Mouse (Mus musculus): ENCODE measurements at regions not wholly inside any gene's neighbourhood (a gene's known extent, or its start where the extent isn't known, plus 50 kb on each side); places are given as distances from the start of the nearest gene placed in this dataset.

- no peak for DNase-seq
Observed at GRCm38 (mm10) chr1:184534511-184534910, 197.9 kb downstream of the Hlx start.

GRCm38 (mm10) chr1:184533870-184534269 lies 198.5 kb downstream of the Hlx start:
- DNase-seq = no peak

- no peak for DNase-seq
Observed at GRCm38 (mm10) chr1:184532488-184533055, 199.8 kb downstream of the Hlx start.

- DNase-seq = no peak
Observed at GRCm38 (mm10) chr1:184530606-184531320, 201.7 kb downstream of the Hlx start.

- DNase-seq = no peak
Observed at GRCm38 (mm10) chr1:184525740-184526139, 206.7 kb downstream of the Hlx start.

- no peak for DNase-seq
Observed at GRCm38 (mm10) chr1:184519551-184519950, 212.9 kb downstream of the Hlx start.

GRCm38 (mm10) chr1:184504663-184505062 lies 227.8 kb downstream of the Hlx start:
- no peak for DNase-seq

- no peak for DNase-seq
Observed at GRCm38 (mm10) chr1:184503827-184504355, 228.5 kb downstream of the Hlx start.

- DNase-seq = no peak
Observed at GRCm38 (mm10) chr1:184500702-184501101, 231.7 kb downstream of the Hlx start.

GRCm38 (mm10) chr1:184498909-184499525 lies 233.4 kb downstream of the Hlx start:
- DNase-seq = no peak

GRCm38 (mm10) chr1:184497007-184497406 lies 235.4 kb downstream of the Hlx start:
- no peak for DNase-seq

- DNase-seq = no peak
Observed at GRCm38 (mm10) chr1:184493811-184494210, 238.6 kb downstream of the Hlx start.

GRCm38 (mm10) chr1:184492115-184492514 lies 240.3 kb downstream of the Hlx start:
- DNase-seq = no peak

GRCm38 (mm10) chr1:184491252-184491651 lies 241.2 kb downstream of the Hlx start:
- DNase-seq = no peak

GRCm38 (mm10) chr1:184487409-184487808 lies 245.0 kb downstream of the Hlx start:
- DNase-seq = no peak

- no peak for DNase-seq
Observed at GRCm38 (mm10) chr1:184484801-184485200, 247.6 kb downstream of the Hlx start.

- no peak for DNase-seq
Observed at GRCm38 (mm10) chr1:184483371-184483770, 249.0 kb downstream of the Hlx start.

- DNase-seq = no peak
Observed at GRCm38 (mm10) chr1:184482026-184482425, 250.4 kb downstream of the Hlx start.

GRCm38 (mm10) chr1:184480571-184481220 lies 251.7 kb downstream of the Hlx start:
- DNase-seq = no peak

GRCm38 (mm10) chr1:184478006-184478405 lies 254.4 kb downstream of the Hlx start:
- no peak for DNase-seq

GRCm38 (mm10) chr1:184462481-184463124 lies 269.8 kb downstream of the Hlx start:
- no peak for DNase-seq

GRCm38 (mm10) chr1:184461411-184461810 lies 271.0 kb downstream of the Hlx start:
- DNase-seq = no peak

GRCm38 (mm10) chr1:184456727-184457126 lies 275.7 kb downstream of the Hlx start:
- no peak for DNase-seq

Data from right cerebral cortex, postnatal 4 days (tissue).